Mouse (Mus musculus) stomach, postnatal 0 days (tissue): Measurements from ENCODE around the gene Matk.

ENCODE experiments used
- CTCF ChIP-seq: IDR thresholded peaks from 2 replicates; pipeline ENCODE4 v1.5.1; 2016; ENCODE audit warnings: antibody characterized with exemption, low read depth, mild to moderate bottlenecking, moderate library complexity
- EP300 ChIP-seq: optimal IDR thresholded peaks from 2 replicates; pipeline ENCODE3; 2016; ENCODE audit warnings: antibody characterized with exemption

DNA sequence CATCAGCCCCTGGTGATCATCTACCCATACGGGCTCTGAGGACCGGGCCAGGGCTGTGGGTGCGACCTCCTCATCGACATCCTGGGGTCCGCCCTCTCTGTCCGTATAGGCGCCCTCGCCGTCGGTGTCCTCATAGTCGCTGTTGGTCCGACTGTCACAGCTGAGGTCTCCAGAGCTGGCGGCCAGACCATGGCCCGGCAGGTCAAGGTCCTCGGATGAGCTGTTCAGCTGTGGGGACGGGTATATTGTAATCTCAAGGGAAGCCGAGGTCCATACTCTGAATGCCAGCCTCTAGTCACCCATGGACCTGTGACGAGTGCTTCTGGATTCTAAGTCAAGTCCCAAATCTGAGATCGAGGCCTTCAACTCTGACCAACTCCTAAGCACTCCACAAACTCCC is 21.1 kb downstream of the Matk start:
- TF ChIP-seq CTCF: no peak
- no peak for TF ChIP-seq EP300
